Mouse (Mus musculus): Measurements from ENCODE around the gene Stpg1.

GRCm38 (mm10) chr4:135565400-135565799 lies 70.8 kb downstream of the Stpg1 start:
- no peak for TF ChIP-seq CTCF (IDR thresholded peaks at IDR 0.05; ENCODE audit: low read depth)
- no peak for TF ChIP-seq EP300 (optimal IDR thresholded peaks at IDR 0.05)

Measured in stomach, postnatal 0 days (tissue).